Mouse (Mus musculus) liver, embryonic 15.5 days (tissue): ENCODE measurements around the gene Eid1. TPM values are rescaled to one million over a fixed set of nuclear protein-coding genes. Genes with fewer than 3 reads are reported as not detected.

Source experiments
- ATAC-seq: fragments of 200-750 bp; cut with Nextera tagmentation; 2 replicates; pipeline ENCODE4 v1.8.0; 2017; ENCODE audit warnings: moderate number of reproducible peaks, mild to moderate bottlenecking, moderate library complexity; ENCODE audit not compliant: insufficient read depth
- H3K27ac ChIP-seq: fragments of 300-500 bp; sonication (generic); replicated peaks from 2 replicates; pipeline ENCODE4 v1.5.1; 2015; ENCODE audit warnings: mild to moderate bottlenecking, inconsistent platforms
- H3K27me3 ChIP-seq: fragments of 300-500 bp; sonication (generic); 2 replicates; pipeline ENCODE4 v1.6.1; 2015; ENCODE audit warnings: mild to moderate bottlenecking, inconsistent platforms
- H3K36me3 ChIP-seq: fragments of 300-500 bp; sonication (generic); replicated peaks from 2 replicates; pipeline ENCODE4 v1.6.1; 2015; ENCODE audit warnings: moderate library complexity, mild to moderate bottlenecking, inconsistent platforms
- H3K4me1 ChIP-seq: fragments of 300-500 bp; sonication (generic); replicated peaks from 2 replicates; pipeline ENCODE4 v1.6.1; 2015; ENCODE audit warnings: inconsistent platforms
- H3K4me2 ChIP-seq: fragments of 300-500 bp; sonication (generic); 2 replicates; pipeline ENCODE4 v1.6.1; 2015; ENCODE audit warnings: moderate library complexity, mild to moderate bottlenecking, inconsistent platforms
- H3K4me3 ChIP-seq: fragments of 300-500 bp; sonication (generic); replicated peaks from 2 replicates; pipeline ENCODE4 v1.5.1; 2015; ENCODE audit warnings: mild to moderate bottlenecking, inconsistent platforms
- H3K9ac ChIP-seq: fragments of 300-500 bp; sonication (generic); 2 replicates; pipeline ENCODE4 v1.6.1; 2015; ENCODE audit warnings: moderate library complexity, mild to moderate bottlenecking, inconsistent platforms
- H3K9me3 ChIP-seq: fragments of 300-500 bp; sonication (generic); replicated peaks from 2 replicates; pipeline ENCODE4 v1.6.1; 2016; ENCODE audit warnings: inconsistent platforms
- WGBS: fragments of 180-500 bp; shearing (Covaris S2); methylation state at CpG from one replicate; pipeline ENCODE4 v1.1.7; 2015; ENCODE audit warnings: mixed read lengths; ENCODE audit not compliant: insufficient replicate concordance; 5-methylcytosine and 5-hydroxymethylcytosine counted together
- polyA plus RNA-seq: library from polyadenylated mRNA; unstranded; fragments of >200 nt; fragmentation: Nextera tagmentation; extraction: Ambion mirVana; gene quantifications from 2 replicates; pipeline ENCODE4 v1.2.1, GENCODE M21; 2015

Gene Eid1
- polyA plus RNA-seq, 1 experiment from 2014 or later = 37.1 TPM

- Histone ChIP-seq H3K27me3 (no peaks in the 10 kb centered on the region), H3K9ac (no peak overlapping the region), H3K36me3 (no peaks in the 10 kb centered on the region), H3K4me3 (no peak overlapping the region), H3K9me3 (no peaks in the 10 kb centered on the region), H3K27ac (peak overlapping the region; percentile 74), H3K4me1 (peaks cover 72% of the 10 kb centered on the region), H3K4me2 (peak overlapping the region; percentile 46)
- WGBS = 59% methylated on average over 7 of the region's 7 CpGs
- ATAC-seq = no peak
Observed at GRCm38 (mm10) chr2:125667721-125668120, 5.2 kb upstream of the Eid1 start.

GRCm38 (mm10) chr2:125670846-125671245, 2.0 kb upstream of the Eid1 start:
- Histone ChIP-seq H3K27me3 (no peaks in the 10 kb centered on the region), H3K36me3 (no peaks in the 10 kb centered on the region), H3K4me2 (no peak overlapping the region), H3K4me1 (peaks cover 54% of the 10 kb centered on the region), H3K9ac (no peak overlapping the region), H3K4me3 (no peak overlapping the region), H3K9me3 (no peaks in the 10 kb centered on the region), H3K27ac (no peak overlapping the region)
- ATAC-seq = no peak
- 29% methylated on average over 1 of the region's 1 CpGs for WGBS

GRCm38 (mm10) chr2:125672568-125672956, 333 bp upstream of the Eid1 start:
- no peak; the same call in 1 of the 2 replicates for ATAC-seq
- peak overlapping the region; percentile 89 for H3K4me2 ChIP-seq
- peak overlapping the region; percentile 87 for H3K27ac ChIP-seq
- no peaks in the 10 kb centered on the region for H3K9me3 ChIP-seq
- no peaks in the 10 kb centered on the region for H3K27me3 ChIP-seq
- H3K9ac ChIP-seq = peak overlapping the region; percentile 69
- 23% methylated on average over 9 of the region's 20 CpGs for WGBS
- peak overlapping the region; percentile 75 for H3K4me3 ChIP-seq
- no peaks in the 10 kb centered on the region for H3K36me3 ChIP-seq
- H3K4me1 ChIP-seq = peaks cover 40% of the 10 kb centered on the region

- H3K36me3 ChIP-seq = no peaks in the 10 kb centered on the region
- ATAC-seq = no peak
- no peaks in the 10 kb centered on the region for H3K9me3 ChIP-seq
- no peak overlapping the region for H3K27ac ChIP-seq
- H3K9ac ChIP-seq = no peak overlapping the region
- no peak overlapping the region for H3K4me2 ChIP-seq
- no peaks in the 10 kb centered on the region; the same call in 1 of the 2 replicates for H3K27me3 ChIP-seq
- peaks cover 11% of the 10 kb centered on the region; the same call in 1 of the 2 replicates for H3K4me1 ChIP-seq
- 69% methylated on average over 9 of the region's 9 CpGs for WGBS
- H3K4me3 ChIP-seq = no peak overlapping the region
Observed at GRCm38 (mm10) chr2:125681811-125682210, 8.9 kb downstream of the Eid1 start.

GRCm38 (mm10) chr2:125683895-125684294, 11.0 kb downstream of the Eid1 start:
- Histone ChIP-seq H3K9me3 (no peaks in the 10 kb centered on the region), H3K4me3 (no peak overlapping the region), H3K4me1 (peaks cover 11% of the 10 kb centered on the region; the same call in 1 of the 2 replicates), H3K27ac (no peak overlapping the region), H3K27me3 (no peaks in the 10 kb centered on the region), H3K4me2 (no peak overlapping the region), H3K36me3 (no peaks in the 10 kb centered on the region), H3K9ac (no peak overlapping the region)
- WGBS = 46% methylated on average over 7 of the region's 7 CpGs
- no peak for ATAC-seq

DNA sequence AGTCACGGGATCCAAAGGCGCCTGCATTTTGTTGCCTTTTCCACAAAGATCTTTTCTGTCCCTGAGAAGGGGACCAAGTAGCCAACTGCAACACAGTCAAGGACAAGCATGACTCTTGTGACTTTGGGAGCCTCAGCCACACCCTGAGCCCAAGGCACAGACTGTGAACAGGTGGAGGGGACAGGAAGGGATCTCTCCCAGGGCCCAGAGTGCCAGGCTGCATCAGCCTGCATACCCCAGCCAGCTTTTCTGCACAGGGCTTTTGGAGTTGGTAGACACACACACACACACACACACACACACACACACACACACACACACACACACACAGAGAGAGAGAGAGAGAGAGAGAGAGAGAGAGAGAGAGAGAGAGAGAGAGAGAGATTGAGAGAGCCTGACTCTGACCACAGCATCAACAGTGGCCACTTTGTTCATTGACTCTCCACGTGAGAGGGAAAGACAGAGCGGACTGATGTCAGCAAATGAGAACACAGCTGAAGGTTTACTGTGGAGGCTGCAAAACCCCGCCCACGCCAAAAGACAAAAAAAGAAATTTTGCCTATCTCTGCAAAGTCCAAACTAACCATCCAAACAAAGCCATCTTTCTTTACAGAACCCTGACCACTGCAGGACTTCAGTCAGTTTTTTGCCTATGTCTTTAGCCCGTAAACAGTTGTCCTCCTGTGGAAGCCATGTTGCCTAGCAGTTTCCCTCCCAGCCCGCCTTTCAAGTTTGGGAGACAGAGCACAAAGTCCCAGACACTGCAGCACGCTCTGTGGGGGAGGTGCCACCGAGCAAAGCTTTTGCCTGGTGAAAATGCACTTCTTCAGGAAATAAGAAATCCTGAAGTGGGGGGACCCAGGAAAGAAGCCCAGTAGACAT, 11.9 kb downstream of the Eid1 start:
- no peak overlapping the region for H3K4me2 ChIP-seq
- WGBS = 54% methylated on average over 10 of the region's 10 CpGs
- no peak overlapping the region for H3K27ac ChIP-seq
- H3K27me3 ChIP-seq = no peaks in the 10 kb centered on the region
- H3K9ac ChIP-seq = no peak overlapping the region
- no peaks in the 10 kb centered on the region for H3K9me3 ChIP-seq
- H3K36me3 ChIP-seq = no peaks in the 10 kb centered on the region
- ATAC-seq = no peak
- peaks cover 11% of the 10 kb centered on the region; the same call in 1 of the 2 replicates for H3K4me1 ChIP-seq
- no peak overlapping the region for H3K4me3 ChIP-seq

DNA sequence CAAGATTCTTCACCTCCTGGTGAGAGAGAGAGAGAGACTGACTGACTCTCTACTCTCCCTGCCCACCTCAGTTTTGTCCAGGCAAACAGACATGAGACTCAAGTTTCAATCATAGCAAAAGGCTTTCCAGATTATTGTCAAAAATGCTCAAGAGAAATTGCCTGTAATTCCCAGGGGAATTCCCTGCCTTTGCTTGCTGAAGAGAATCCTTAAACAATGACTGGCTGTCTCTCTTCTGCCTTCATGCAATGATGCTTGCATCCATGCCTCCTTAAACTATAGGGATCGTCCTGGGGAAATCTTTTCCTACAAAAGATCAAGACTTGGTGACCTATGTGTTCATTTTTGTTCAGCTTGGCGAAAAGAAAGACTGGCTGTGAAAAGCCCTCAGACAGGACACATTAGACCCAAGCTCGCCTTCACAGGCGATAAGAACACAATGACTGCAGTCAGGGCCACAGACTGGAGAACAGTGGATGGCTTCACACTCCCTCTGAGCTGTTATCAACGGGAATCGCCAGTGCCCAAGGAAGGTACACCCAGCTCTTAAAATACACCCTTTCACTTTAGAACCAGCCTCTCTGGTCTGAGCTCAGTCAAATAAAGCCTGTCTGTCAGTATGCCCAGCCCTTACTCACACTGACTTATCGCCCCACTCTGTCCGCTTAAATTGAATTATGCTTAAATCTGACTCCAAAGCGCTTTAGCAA, 12.7 kb downstream of the Eid1 start:
- Histone ChIP-seq H3K27ac (no peak overlapping the region), H3K4me1 (peaks cover 11% of the 10 kb centered on the region; the same call in 1 of the 2 replicates), H3K4me3 (no peak overlapping the region), H3K36me3 (no peaks in the 10 kb centered on the region), H3K4me2 (no peak overlapping the region), H3K27me3 (no peaks in the 10 kb centered on the region), H3K9ac (no peak overlapping the region), H3K9me3 (no peaks in the 10 kb centered on the region)
- no peak for ATAC-seq
- 65% methylated on average over 9 of the region's 9 CpGs for WGBS

GRCm38 (mm10) chr2:125692010-125692409, 19.1 kb downstream of the Eid1 start:
- Histone ChIP-seq H3K27ac (no peak overlapping the region), H3K9me3 (no peaks in the 10 kb centered on the region), H3K4me2 (no peak overlapping the region), H3K27me3 (peaks cover 13% of the 10 kb centered on the region), H3K4me3 (no peak overlapping the region), H3K9ac (no peak overlapping the region), H3K4me1 (no peaks in the 10 kb centered on the region), H3K36me3 (no peaks in the 10 kb centered on the region)
- 39% methylated on average over 2 of the region's 2 CpGs for WGBS
- ATAC-seq = no peak

GRCm38 (mm10) chr2:125694798-125695197, 21.9 kb downstream of the Eid1 start:
- peaks cover 13% of the 10 kb centered on the region for H3K27me3 ChIP-seq
- H3K4me1 ChIP-seq = no peaks in the 10 kb centered on the region
- H3K27ac ChIP-seq = no peak overlapping the region
- H3K36me3 ChIP-seq = no peaks in the 10 kb centered on the region
- H3K9me3 ChIP-seq = no peaks in the 10 kb centered on the region
- H3K4me3 ChIP-seq = no peak overlapping the region
- no peak overlapping the region for H3K9ac ChIP-seq
- ATAC-seq = no peak
- no peak overlapping the region for H3K4me2 ChIP-seq
- WGBS = 57% methylated on average over 2 of the region's 2 CpGs

GRCm38 (mm10) chr2:125696219-125696618, 23.3 kb downstream of the Eid1 start:
- ATAC-seq = no peak
- Histone ChIP-seq H3K4me3 (no peak overlapping the region), H3K36me3 (no peaks in the 10 kb centered on the region), H3K27me3 (peaks cover 10% of the 10 kb centered on the region), H3K9me3 (no peaks in the 10 kb centered on the region), H3K9ac (no peak overlapping the region), H3K4me1 (no peaks in the 10 kb centered on the region), H3K27ac (no peak overlapping the region), H3K4me2 (no peak overlapping the region)
- WGBS = 57% methylated on average over 2 of the region's 2 CpGs

- 60% methylated on average over 2 of the region's 2 CpGs for whole genome bisulfite sequencing
- Histone ChIP-seq H3K9ac (no peak overlapping the region), H3K4me1 (no peaks in the 10 kb centered on the region), H3K9me3 (no peaks in the 10 kb centered on the region), H3K27ac (no peak overlapping the region), H3K4me3 (no peak overlapping the region), H3K27me3 (no peaks in the 10 kb centered on the region), H3K4me2 (no peak overlapping the region), H3K36me3 (no peaks in the 10 kb centered on the region)
- no peak for ATAC-seq
Observed at GRCm38 (mm10) chr2:125701606-125702005, 28.7 kb downstream of the Eid1 start.
